Mouse (Mus musculus): ENCODE results near the gene Vcan.

Vcan gene

GRCm38 (mm10) chr13:89720497-89720896 is 21.8 kb downstream of the Vcan start:
- no peak for DNase-seq (ENCODE audit: low read depth)

- DNase-seq (ENCODE audit: low read depth) = no peak
Measured at GRCm38 (mm10) chr13:89709497-89710201, 32.7 kb downstream of the Vcan start.

GRCm38 (mm10) chr13:89708151-89708927 is 34.0 kb downstream of the Vcan start:
- DNase-seq (ENCODE audit: low read depth) = no peak

GRCm38 (mm10) chr13:89702395-89702794 is 39.9 kb downstream of the Vcan start:
- DNase-seq (ENCODE audit: low read depth) = no peak

GRCm38 (mm10) chr13:89699998-89700555 is 42.2 kb downstream of the Vcan start:
- DNase-seq (ENCODE audit: low read depth) = no peak

GRCm38 (mm10) chr13:89692597-89692996 is 49.7 kb downstream of the Vcan start:
- no peak for DNase-seq (ENCODE audit: low read depth)

GRCm38 (mm10) chr13:89683490-89683889 is 58.8 kb downstream of the Vcan start:
- no peak for DNase-seq (ENCODE audit: low read depth)

GRCm38 (mm10) chr13:89682254-89682653 is 60.1 kb downstream of the Vcan start:
- DNase-seq (ENCODE audit: low read depth) = no peak

GRCm38 (mm10) chr13:89679756-89680155 is 62.6 kb downstream of the Vcan start:
- no peak for DNase-seq (ENCODE audit: low read depth)

- DNase-seq (ENCODE audit: low read depth) = no peak
Measured at GRCm38 (mm10) chr13:89670505-89670904, 71.8 kb downstream of the Vcan start.

- no peak for DNase-seq (ENCODE audit: low read depth)
Measured at GRCm38 (mm10) chr13:89668981-89669880, 73.1 kb downstream of the Vcan start.

GRCm38 (mm10) chr13:89668069-89668468 is 74.2 kb downstream of the Vcan start:
- peak; percentile 29 for DNase-seq (ENCODE audit: low read depth)

- no peak for DNase-seq (ENCODE audit: low read depth)
Measured at GRCm38 (mm10) chr13:89661688-89662087, 80.6 kb downstream of the Vcan start.

- DNase-seq (ENCODE audit: low read depth) = no peak
Measured at GRCm38 (mm10) chr13:89657046-89657445, 85.3 kb downstream of the Vcan start.

GRCm38 (mm10) chr13:89653279-89653678 is 89.0 kb downstream of the Vcan start:
- no peak for DNase-seq (ENCODE audit: low read depth)

- no peak for DNase-seq (ENCODE audit: low read depth)
Measured at GRCm38 (mm10) chr13:89652773-89653172, 89.5 kb downstream of the Vcan start.

- DNase-seq (ENCODE audit: low read depth) = no peak
Measured at GRCm38 (mm10) chr13:89645589-89645988, 96.7 kb downstream of the Vcan start.

- DNase-seq (ENCODE audit: low read depth) = no peak
Measured at GRCm38 (mm10) chr13:89637012-89637411, 105.3 kb downstream of the Vcan start.

- peak; percentile 36 for DNase-seq (ENCODE audit: low read depth)
Measured at GRCm38 (mm10) chr13:89634137-89634683, 108.1 kb downstream of the Vcan start.

GRCm38 (mm10) chr13:89619064-89619463 is 123.2 kb downstream of the Vcan start:
- DNase-seq (ENCODE audit: low read depth) = no peak

- DNase-seq (ENCODE audit: low read depth) = no peak
Measured at GRCm38 (mm10) chr13:89607399-89607798, 134.9 kb downstream of the Vcan start.
